7 mouse cellular contexts compared by ENCODE assay signal in genomic region chr1:136233892-136234594, GRCm38 (mm10). TPM values are rescaled to one million over a fixed set of nuclear protein-coding genes. Genes with fewer than 3 reads are reported as not detected.
DNase-seq lines count a peak whose midpoint lies in the region; ATAC-seq and TF ChIP-seq lines count a peak whose summit lies in the region.

Gene Inava, minus strand, starts transcription at chr1:136234264.

- peak; percentile 62 for DNase-seq in CD4-positive, CD25-positive, alpha-beta regulatory T cell, adult 2 months (ENCODE audit: low read depth, low spot score)
- DNase-seq in MEL (ENCODE audit: low read depth, low spot score): peak; percentile 82
- DNase-seq in cerebellum, postnatal 36 days: peak; percentile 21 to 30
- peak; percentile 40 to 46 for DNase-seq in layer of hippocampus, postnatal 14 days (ENCODE audit: low spot score in 2 of 2)
- peak; percentile 66 for DNase-seq in right cerebral cortex, postnatal 4 days

- H3K4me3 ChIP-seq in MEL (ENCODE audit: control insufficient read depth in 1 of 2, insufficient read depth in 1 of 2, low read depth in 2 of 2, low read length in 2 of 2) (peak within 1 kb of the TSS; percentile 58 to 77), macrophage (ENCODE audit: inconsistent target) (peak within 1 kb of the TSS; percentile 19; the same call in 1 of the 2 replicates)
- H3K4me3 ChIP-seq in heart, embryonic 16.5 days (ENCODE audit: low read length): peak within 1 kb of the TSS; percentile 59

- H3K36me3 ChIP-seq in MEL (ENCODE audit: control insufficient read depth in 1 of 2, insufficient read depth in 2 of 2, low read length in 2 of 2): peaks cover 0 to 3% of the 10 kb centered on the region in 2 experiments; a peak in 2 of 4 replicates
- no peaks in the 10 kb centered on the region for H3K36me3 ChIP-seq in heart, embryonic 16.5 days (ENCODE audit: control insufficient read depth, insufficient read depth)
- H3K36me3 ChIP-seq in macrophage (ENCODE audit: inconsistent target): no peaks in the 10 kb centered on the region

- peak; percentile 46 to 51; a peak in 2 of 4 replicates for TF ChIP-seq POLR2A in MEL (IDR thresholded peaks at IDR 0.05; ENCODE audit: control insufficient read depth in 1 of 2, insufficient read depth in 1 of 2, low read depth in 1 of 2, low read length in 2 of 2, poor library complexity in 1 of 2)

- H3K4me1 ChIP-seq in MEL (ENCODE audit: control insufficient read depth in 1 of 2, insufficient read depth in 2 of 2, low read length in 2 of 2): peaks cover 0 to 9% of the 10 kb centered on the region in 2 experiments; a peak in 3 of 4 replicates
- no peaks in the 10 kb centered on the region for H3K4me1 ChIP-seq in heart, embryonic 16.5 days (ENCODE audit: control insufficient read depth, insufficient read depth, low read length)

- TF ChIP-seq CTCF in MEL (IDR thresholded peaks at IDR 0.05 in 2 of 3, conservative IDR thresholded peaks at IDR 0.05 in 1 of 3; ENCODE audit: control insufficient read depth in 1 of 3, insufficient read depth in 1 of 3, low read depth in 2 of 3, low read length in 3 of 3, poor library complexity in 1 of 3, severe bottlenecking in 1 of 3): peak in 1 of 3 experiments; percentile 48; a peak in 3 of 6 replicates

- ATAC-seq in heart, embryonic 16.5 days (replicated peaks; ENCODE audit: extremely low read depth, insufficient read depth, low FRiP score): peak; percentile 57

- H3K9ac ChIP-seq in MEL (ENCODE audit: control insufficient read depth, low read depth, low read length, poor library complexity, severe bottlenecking): peak within 1 kb of the TSS; percentile 74
- peak within 1 kb of the TSS; percentile 44 for H3K9ac ChIP-seq in heart, embryonic 16.5 days (ENCODE audit: low read length)

- H3K4me2 ChIP-seq in heart, embryonic 16.5 days (ENCODE audit: low read depth, low read length): peak within 1 kb of the TSS; percentile 78

- TF ChIP-seq RAD21 in MEL (IDR thresholded peaks at IDR 0.05; ENCODE audit: low read depth, low read length): no peak

- peak within 1 kb of the TSS; percentile 50 for H3K27ac ChIP-seq in MEL (ENCODE audit: control insufficient read depth, low read depth, low read length)
- H3K27ac ChIP-seq in heart, embryonic 16.5 days (ENCODE audit: low read length): no peak within 1 kb of the TSS
- no peak within 1 kb of the TSS for H3K27ac ChIP-seq in macrophage

- H3K79me2 ChIP-seq in MEL (ENCODE audit: control insufficient read depth, insufficient read depth, low read length, poor library complexity) (no peaks in the 10 kb centered on the region), macrophage (ENCODE audit: inconsistent target) (no peaks in the 10 kb centered on the region)

- no peaks in the 10 kb centered on the region for H3K27me3 ChIP-seq in MEL (ENCODE audit: control insufficient read depth in 1 of 2, insufficient read depth in 2 of 2, low read length in 2 of 2)
- peaks cover 19% of the 10 kb centered on the region for H3K27me3 ChIP-seq in heart, embryonic 16.5 days (ENCODE audit: control insufficient read depth, insufficient read depth, low read length)

- no peaks in the 10 kb centered on the region for H3K9me3 ChIP-seq in MEL (replicated peaks; ENCODE audit: insufficient read depth, low read length)
- H3K9me3 ChIP-seq in heart, embryonic 16.5 days (replicated peaks; ENCODE audit: control insufficient read depth, low read length): no peaks in the 10 kb centered on the region

- no peak for TF ChIP-seq EP300 in MEL (IDR thresholded peaks at IDR 0.05; ENCODE audit: low read depth in 1 of 2, low read length in 2 of 2)

- under 1% methylated on average over 51 of the region's 51 CpGs for WGBS in heart, embryonic 16.5 days
- 2% methylated on average over 47 of the region's 51 CpGs for WGBS in macrophage (ENCODE audit: missing documents)

TF ChIP-seq in MEL, 35 proteins besides CTCF, POLR2A, EP300 and RAD21:
- TF ChIP-seq MAX (IDR thresholded peaks at IDR 0.05; ENCODE audit: low read length) (peak; percentile 39; the same call in 1 of the 2 replicates), ELF1 (IDR thresholded peaks at IDR 0.05; ENCODE audit: low read depth, low read length) (0 out of 2 replicates have a peak, but pooled peaks have one; percentile 2), NELFE (IDR thresholded peaks at IDR 0.05; ENCODE audit: low read depth, low read length) (peak; percentile 53), CHD1 (IDR thresholded peaks at IDR 0.05; ENCODE audit: low read depth, low read length) (peak; percentile 99), SIN3A (IDR thresholded peaks at IDR 0.05; ENCODE audit: low read length) (peak; percentile 34), MXI1 (IDR thresholded peaks at IDR 0.05; ENCODE audit: low read depth, low read length) (peak; percentile 26; the same call in 1 of the 2 replicates), RCOR1 (IDR thresholded peaks at IDR 0.05; ENCODE audit: low read depth, low read length) (peak; percentile 41; the same call in 1 of the 2 replicates), CHD2 (IDR thresholded peaks at IDR 0.05; ENCODE audit: low read length) (no peak), HCFC1 (IDR thresholded peaks at IDR 0.05; ENCODE audit: low read depth, low read length) (no peak; the same call in 1 of the 2 replicates)

RNA-seq across cellular contexts. Expression of gene Inava, which starts in this region (rescaled TPM):
- 0.12 and 0.13 TPM in 2 replicates for total RNA-seq in MEL (2012; rRNA removed)
- under 1 TPM in 1 of 2 experiments, not detected in 1; 0.65 TPM for polyA plus RNA-seq in MEL (2012; ENCODE audit: insufficient read depth in 1 of 2, insufficient read length in 2 of 2, low read depth in 1 of 2, low replicate concordance in 2 of 2, missing spikeins in 1 of 2)
- polyA plus RNA-seq in heart, embryonic 16.5 days (2015; fragmentation: Nextera tagmentation; extraction: Ambion mirVana): 2.6 TPM in 2 replicates
- total RNA-seq in layer of hippocampus, postnatal 14 days (2021): 1 to 10 TPM; 7.8 to 8.2 TPM
- total RNA-seq in macrophage (2018; cell fraction: chromatin; rRNA removed): under 1 TPM in 1 of 26 experiments, not detected in 25; 0.44 TPM
- total RNA-seq in macrophage (2018; cell fraction: cytosol; rRNA removed): not detected
- not detected for total RNA-seq in macrophage (2018; cell fraction: nucleus; rRNA removed)
- polyA plus RNA-seq in macrophage (2018): not detected in 3 replicates

Comparison
In these comparisons a context has a peak if more than half of its experiments do, and no peak if none do; other contexts are left out.
1. Peak in DNase-seq, H3K4me3 ChIP-seq, H3K27ac ChIP-seq and H3K9ac ChIP-seq in MEL; RNA of the gene not detected or under 1 TPM.
2. DNase-seq: peak in every context shown above with its lines; median percentile 82 in MEL; 66 in right cerebral cortex, postnatal 4 days; 62 in CD4-positive, CD25-positive, alpha-beta regulatory T cell, adult 2 months; 43 in layer of hippocampus, postnatal 14 days; 26 in cerebellum, postnatal 36 days.